Mouse (Mus musculus) CH12.LX (cell line): ENCODE results near the gene Tm7sf2. TPM values are rescaled to one million over a fixed set of nuclear protein-coding genes. Genes with fewer than 3 reads are reported as not detected.

Source experiments
- DNase-seq: peaks from one replicate; pipeline ENCODE4 v3.0.0-alpha.2; 2013; ENCODE audit errors: extremely low read depth
- H3K27ac ChIP-seq: 2 replicates; pipeline ENCODE4 v1.5.1; 2012; ENCODE audit warnings: low read depth, mild to moderate bottlenecking, control low read depth, moderate library complexity; ENCODE audit not compliant: insufficient read depth
- H3K27me3 ChIP-seq: replicated peaks from 2 replicates; pipeline ENCODE3; 2012; ENCODE audit warnings: inconsistent platforms
- H3K36me3 ChIP-seq, 2 experiments: replicated peaks in 1 of 2; 2 replicates each; pipeline versions ENCODE3 to v1.6.1; 2012; ENCODE audit warnings: inconsistent platforms in 1 of 2, low read length in 1 of 2, mild to moderate bottlenecking in 1 of 2, mixed read lengths in 1 of 2, moderate library complexity in 1 of 2; ENCODE audit not compliant: control insufficient read depth in 1 of 2, insufficient read depth in 1 of 2
- H3K4me1 ChIP-seq, 2 experiments: 2 replicates each; pipeline ENCODE4 v1.6.1; 2012; ENCODE audit warnings: inconsistent platforms in 1 of 2, moderate library complexity in 1 of 2; ENCODE audit not compliant: insufficient read depth in 2 of 2, control insufficient read depth in 1 of 2
- H3K4me2 ChIP-seq: 2 replicates; pipeline ENCODE4 v1.6.1; 2012; ENCODE audit warnings: low read depth, mild to moderate bottlenecking, control low read depth; ENCODE audit not compliant: poor library complexity, insufficient read depth, severe bottlenecking
- H3K4me3 ChIP-seq, 3 experiments: fragments of 150-350 bp in 1 of 3; sonication (generic) in 1 of 3; replicated peaks in 1 of 3; 2 replicates each; pipeline versions ENCODE3 to v1.5.1; 2011 to 2012; ENCODE audit warnings: low read depth in 2 of 3, low read length in 2 of 3, mild to moderate bottlenecking in 2 of 3, moderate library complexity in 2 of 3, control low read depth in 1 of 3, improper control_type of control experiment in 1 of 3, inconsistent platforms in 1 of 3, mixed read lengths in 1 of 3; ENCODE audit not compliant: poor library complexity in 1 of 3
- H3K79me2 ChIP-seq: replicated peaks from 2 replicates; pipeline ENCODE4 v1.6.1; 2012; ENCODE audit warnings: mild to moderate bottlenecking, moderate library complexity; ENCODE audit not compliant: control insufficient read depth, poor library complexity, insufficient read depth, severe bottlenecking; ENCODE audit errors: extremely low read depth
- H3K9ac ChIP-seq: 2 replicates; pipeline ENCODE4 v1.6.1; 2012; ENCODE audit warnings: low read depth, mild to moderate bottlenecking, control low read depth, moderate library complexity; ENCODE audit not compliant: insufficient read depth
- H3K9me3 ChIP-seq: replicated peaks from 2 replicates; pipeline ENCODE3; 2012; ENCODE audit warnings: low read length, inconsistent platforms, mixed read lengths
- BHLHE40 ChIP-seq: IDR thresholded peaks from 2 replicates; pipeline ENCODE4 v1.6.1; 2011; ENCODE audit warnings: mild to moderate bottlenecking, low read depth, low read length, improper control_type of control experiment
- CHD1 ChIP-seq: IDR thresholded peaks from 2 replicates; pipeline ENCODE4 v1.6.1; 2012; ENCODE audit warnings: low read depth, low read length, improper control_type of control experiment, inconsistent platforms
- CHD2 ChIP-seq: IDR thresholded peaks from 2 replicates; pipeline ENCODE4 v1.6.1; 2011; ENCODE audit warnings: low read length, improper control_type of control experiment
- CTCF ChIP-seq, 2 experiments: IDR thresholded peaks in 1 of 2; conservative IDR thresholded peaks in 1 of 2; 2 replicates each; pipeline ENCODE4 v1.5.1; 2011 to 2012; ENCODE audit warnings: low read depth in 2 of 2, low read length in 2 of 2, improper control_type of control experiment in 1 of 2, inconsistent platforms in 1 of 2, mild to moderate bottlenecking in 1 of 2, moderate library complexity in 1 of 2
- E2F4 ChIP-seq: IDR thresholded peaks from 2 replicates; pipeline ENCODE4 v1.6.1; 2011; ENCODE audit warnings: low read depth, low read length, improper control_type of control experiment; ENCODE audit not compliant: insufficient replicate concordance
- ELF1 ChIP-seq: IDR thresholded peaks from 2 replicates; pipeline ENCODE4 v1.6.1; 2014; ENCODE audit warnings: low read depth, mild to moderate bottlenecking, inconsistent platforms, low read length, improper control_type of control experiment
- EP300 ChIP-seq: IDR thresholded peaks from 2 replicates; pipeline ENCODE4 v1.6.1; 2011; ENCODE audit warnings: low read length, improper control_type of control experiment
- ETS1 ChIP-seq: conservative IDR thresholded peaks from 2 replicates; pipeline ENCODE4 v1.6.1; 2012; ENCODE audit warnings: low read depth, mild to moderate bottlenecking, inconsistent platforms, low read length, improper control_type of control experiment, moderate library complexity
- GABPA ChIP-seq: IDR thresholded peaks from 2 replicates; pipeline ENCODE4 v1.6.1; 2012; ENCODE audit warnings: low read depth, low read length, improper control_type of control experiment, inconsistent platforms; ENCODE audit not compliant: insufficient replicate concordance
- HCFC1 ChIP-seq: IDR thresholded peaks from 2 replicates; pipeline ENCODE4 v1.6.1; 2012; ENCODE audit warnings: low read depth, mild to moderate bottlenecking, inconsistent platforms, low read length, improper control_type of control experiment
- IRF4 ChIP-seq: IDR thresholded peaks from 2 replicates; pipeline ENCODE4 v1.6.1; 2014; ENCODE audit warnings: low read depth, mild to moderate bottlenecking, inconsistent platforms, low read length, improper control_type of control experiment
- JUN ChIP-seq: IDR thresholded peaks from 2 replicates; pipeline ENCODE4 v1.6.1; 2011; ENCODE audit warnings: low read depth, mild to moderate bottlenecking, low read length, improper control_type of control experiment, moderate library complexity; ENCODE audit not compliant: insufficient read depth
- JUND ChIP-seq: conservative IDR thresholded peaks from 2 replicates; pipeline ENCODE4 v1.6.1; 2011; ENCODE audit warnings: low read depth, low read length, improper control_type of control experiment
- KAT2A ChIP-seq: IDR thresholded peaks from 2 replicates; pipeline ENCODE4 v1.6.1; 2012; ENCODE audit warnings: low read length, improper control_type of control experiment, inconsistent platforms; ENCODE audit not compliant: insufficient replicate concordance
- MAFK ChIP-seq: IDR thresholded peaks from 2 replicates; pipeline ENCODE4 v1.6.1; 2011; ENCODE audit warnings: low read length, improper control_type of control experiment; ENCODE audit not compliant: insufficient replicate concordance
- MAX ChIP-seq: IDR thresholded peaks from 2 replicates; pipeline ENCODE4 v1.6.1; 2011; ENCODE audit warnings: low read length, improper control_type of control experiment
- MAZ ChIP-seq: IDR thresholded peaks from 2 replicates; pipeline ENCODE4 v1.6.1; 2012; ENCODE audit warnings: low read depth, mild to moderate bottlenecking, inconsistent platforms, low read length, improper control_type of control experiment, moderate library complexity
- MEF2A ChIP-seq: IDR thresholded peaks from 2 replicates; pipeline ENCODE4 v1.6.1; 2014; ENCODE audit warnings: low read depth, mild to moderate bottlenecking, inconsistent platforms, low read length, improper control_type of control experiment, borderline replicate concordance
- MXI1 ChIP-seq: IDR thresholded peaks from 2 replicates; pipeline ENCODE4 v1.6.1; 2011; ENCODE audit warnings: mild to moderate bottlenecking, low read depth, low read length, improper control_type of control experiment
- MYC ChIP-seq: IDR thresholded peaks from 2 replicates; pipeline ENCODE4 v1.6.1; 2011; ENCODE audit warnings: low read depth, mild to moderate bottlenecking, improper control_type of control experiment, low read length
- NELFE ChIP-seq: IDR thresholded peaks from 2 replicates; pipeline ENCODE4 v1.6.1; 2011; ENCODE audit warnings: low read depth, low read length, improper control_type of control experiment
- NRF1 ChIP-seq: IDR thresholded peaks from 2 replicates; pipeline ENCODE4 v1.6.1; 2014; ENCODE audit warnings: low read depth, mild to moderate bottlenecking, inconsistent platforms, low read length, improper control_type of control experiment, moderate library complexity
- PAX5 ChIP-seq: IDR thresholded peaks from 2 replicates; pipeline ENCODE4 v1.6.1; 2012; ENCODE audit warnings: low read length, inconsistent platforms, mixed read lengths
- POLR2A ChIP-seq: IDR thresholded peaks from 2 replicates; pipeline ENCODE4 v1.6.1; 2011; ENCODE audit warnings: low read depth, mild to moderate bottlenecking, improper control_type of control experiment, low read length
- POLR2AphosphoS2 ChIP-seq: IDR thresholded peaks from 2 replicates; pipeline ENCODE4 v1.6.1; 2011; ENCODE audit warnings: low read depth, low read length, improper control_type of control experiment
- RAD21 ChIP-seq: IDR thresholded peaks from 2 replicates; pipeline ENCODE4 v1.6.1; 2011; ENCODE audit warnings: low read depth, mild to moderate bottlenecking, low read length, improper control_type of control experiment, moderate library complexity
- RCOR1 ChIP-seq: conservative IDR thresholded peaks from 2 replicates; pipeline ENCODE4 v1.6.1; 2012; ENCODE audit warnings: low read depth, mild to moderate bottlenecking, inconsistent platforms, low read length, improper control_type of control experiment
- SIN3A ChIP-seq: IDR thresholded peaks from 2 replicates; pipeline ENCODE4 v1.6.1; 2012; ENCODE audit warnings: low read length, improper control_type of control experiment, inconsistent platforms
- SMC3 ChIP-seq: IDR thresholded peaks from 2 replicates; pipeline ENCODE4 v1.6.1; 2011; ENCODE audit warnings: low read depth, low read length, improper control_type of control experiment
- TBP ChIP-seq: conservative IDR thresholded peaks from 2 replicates; pipeline ENCODE4 v1.6.1; 2011; ENCODE audit warnings: low read depth, low read length, improper control_type of control experiment
- TCF12 ChIP-seq: IDR thresholded peaks from 2 replicates; pipeline ENCODE4 v1.6.1; 2014; ENCODE audit warnings: low read depth, mild to moderate bottlenecking, inconsistent platforms, low read length, improper control_type of control experiment
- UBTF ChIP-seq: IDR thresholded peaks from 2 replicates; pipeline ENCODE4 v1.6.1; 2012; ENCODE audit warnings: low read depth, mild to moderate bottlenecking, inconsistent platforms, low read length, improper control_type of control experiment, moderate library complexity
- USF1 ChIP-seq: IDR thresholded peaks from 2 replicates; pipeline ENCODE4 v1.6.1; 2014; ENCODE audit warnings: low read depth, mild to moderate bottlenecking, inconsistent platforms, low read length, improper control_type of control experiment
- USF2 ChIP-seq: conservative IDR thresholded peaks from 2 replicates; pipeline ENCODE4 v1.6.1; 2011; ENCODE audit warnings: low read depth, low read length, improper control_type of control experiment
- ZC3H11A ChIP-seq: IDR thresholded peaks from 2 replicates; pipeline ENCODE4 v1.6.1; 2012; ENCODE audit warnings: low read depth, mild to moderate bottlenecking, inconsistent platforms, low read length, improper control_type of control experiment
- ZKSCAN1 ChIP-seq: IDR thresholded peaks from 2 replicates; pipeline ENCODE4 v1.6.1; 2012; ENCODE audit warnings: low read depth, inconsistent platforms, low read length, improper control_type of control experiment, borderline replicate concordance
- ZMIZ1 ChIP-seq: IDR thresholded peaks from 2 replicates; pipeline ENCODE4 v1.6.1; 2012; ENCODE audit warnings: low read depth, mild to moderate bottlenecking, inconsistent platforms, low read length, improper control_type of control experiment
- ZNF384 ChIP-seq: IDR thresholded peaks from 2 replicates; pipeline ENCODE4 v1.6.1; 2012; ENCODE audit warnings: low read depth, low read length, improper control_type of control experiment, inconsistent platforms
- dilution Hi-C: fragments of 300-500 bp; cut with MboI; formaldehyde crosslinking; loops from 2 replicates; pipeline ENCODE4 v1.14.3; 2020; ENCODE audit warnings: low sequenced_read_pairs; ENCODE audit not compliant: extremely low pct_unique_long_range_greater_than_20kb, extremely low pct_ligation_motif_present
- in situ Hi-C: fragments of 300-500 bp; cut with MboI; formaldehyde crosslinking; loops from 3 replicates; pipeline ENCODE4 v1.14.3; 2019; ENCODE audit warnings: low sequenced_read_pairs, low pct_ligation_motif_present, low pct_unique_long_range_greater_than_20kb, mixed read lengths
- polyA plus RNA-seq: library from polyadenylated mRNA; unstranded; fragments of >175 nt; gene quantifications from 2 replicates; pipeline ENCODE4 v1.2.1, GENCODE M21; 2012; ENCODE audit warnings: low read depth; ENCODE audit not compliant: insufficient read length
- total RNA-seq, 2 experiments: library from RNA; depleted of rRNA; stranded (reverse); fragments of 300-350 nt in 1 of 2; fragments of >200 nt in 1 of 2; gene quantifications; 2 replicates each; pipeline ENCODE4 v1.2.3; 2012 to 2014

Tm7sf2 gene
- total and polyA plus RNA-seq, 3 experiments: 10.8 to 15.1 (median 11.7) TPM

- H3K4me1 ChIP-seq: peaks cover 3 to 26% of the 10 kb centered on the region in 2 experiments
- H3K4me3 ChIP-seq: peak within 1 kb of the TSS; percentile 80 to 97 (median 97)
- peak within 1 kb of the TSS; percentile 65; the same call in 1 of the 2 replicates for H3K27ac ChIP-seq
- TF ChIP-seq POLR2AphosphoS2: peak; percentile 61; the same call in 1 of the 2 replicates
- no peak for TF ChIP-seq ETS1
- TF ChIP-seq MXI1: peak; percentile 78; the same call in 1 of the 2 replicates
- TF ChIP-seq NRF1: peak; percentile 55
- no peak for TF ChIP-seq MAFK
- 0 out of 2 replicates have a peak, but pooled peaks have one; percentile 40 for TF ChIP-seq RCOR1
- TF ChIP-seq CHD1: 0 out of 2 replicates have a peak, but pooled peaks have one; percentile 28
- TF ChIP-seq GABPA: peak; percentile 23; the same call in 1 of the 2 replicates
- TF ChIP-seq USF2: no peak
- 0 out of 2 replicates have a peak, but pooled peaks have one; percentile 31 for TF ChIP-seq ZMIZ1
- peak; percentile 78 for TF ChIP-seq IRF4
- no peak for TF ChIP-seq CTCF (conservative IDR thresholded peaks at IDR 0.05 in 1 of 2, IDR thresholded peaks at IDR 0.05 in 1 of 2; ENCODE audit: low read depth in 2 of 2, low read length in 2 of 2)
- peak; percentile 71 for TF ChIP-seq MEF2A
- no peak; the same call in none of the 2 replicates for TF ChIP-seq MAZ
- TF ChIP-seq ZKSCAN1: no peak
- TF ChIP-seq MAX: peak; percentile 88
- peak; percentile 99 for TF ChIP-seq SIN3A
- no peak for TF ChIP-seq SMC3
- TF ChIP-seq CHD2: peak; percentile 85; the same call in 1 of the 2 replicates
- TF ChIP-seq NELFE: peak; percentile 75
- no peak for TF ChIP-seq ZC3H11A
- TF ChIP-seq JUN: no peak
- peak; percentile 89 for TF ChIP-seq ELF1
- TF ChIP-seq ZNF384: peak; percentile 50
- TF ChIP-seq PAX5: no peak
- peak; percentile 92 for TF ChIP-seq HCFC1
- no peak for TF ChIP-seq EP300
- TF ChIP-seq BHLHE40: 0 out of 2 replicates have a peak, but pooled peaks have one; percentile 32
- TF ChIP-seq TCF12: peak; percentile 86
- TF ChIP-seq KAT2A: peak; percentile 91; the same call in 1 of the 2 replicates
- no peak for TF ChIP-seq USF1
- TF ChIP-seq UBTF: no peak
- TF ChIP-seq JUND: peak; percentile 41; the same call in 1 of the 2 replicates
- peak; percentile 83; the same call in 1 of the 2 replicates for TF ChIP-seq MYC
- no peak for TF ChIP-seq E2F4
- peak; percentile 72 for TF ChIP-seq POLR2A
- TF ChIP-seq RAD21: no peak
- TF ChIP-seq TBP: peak; percentile 87
- TF ChIP-seq, all 38 proteins: peak for 23
- Histone ChIP-seq H3K4me2 (peak within 1 kb of the TSS; percentile 92), H3K36me3 (peaks cover 34 to 58% of the 10 kb centered on the region in 2 experiments), H3K79me2 (peaks cover 20% of the 10 kb centered on the region), H3K9ac (peak within 1 kb of the TSS; percentile 90), H3K27me3 (no peaks in the 10 kb centered on the region), H3K9me3 (no peaks in the 10 kb centered on the region)
- DNase-seq: peak; percentile 93
- dilution Hi-C loops (no loop called here), in situ Hi-C loops (no loop called here)
Measured at GRCm38 (mm10) chr19:6076564-6077393, 8.6 kb upstream of the Tm7sf2 start, which contains the start of gene Vps51. Gene Vps51, minus strand, starts transcription at chr19:6077231.
